Mouse (Mus musculus) ES-Bruce4 (cell line): ENCODE data around the gene Hopx. TPM values are rescaled to one million over a fixed set of nuclear protein-coding genes. Genes with fewer than 3 reads are reported as not detected.

Source experiments
- H3K27ac ChIP-seq: 2 replicates; pipeline ENCODE4 v1.5.1; 2012; ENCODE audit warnings: low read length, inconsistent platforms; ENCODE audit not compliant: insufficient read depth
- H3K27me3 ChIP-seq: 2 replicates; pipeline ENCODE4 v1.6.1; 2012; ENCODE audit warnings: mild to moderate bottlenecking, low read length, inconsistent platforms; ENCODE audit not compliant: control insufficient read depth, poor library complexity, insufficient read depth, severe bottlenecking
- H3K36me3 ChIP-seq: 2 replicates; pipeline ENCODE4 v1.6.1; 2012; ENCODE audit warnings: inconsistent platforms, mild to moderate bottlenecking, low read length, moderate library complexity; ENCODE audit not compliant: control insufficient read depth, poor library complexity, insufficient read depth, severe bottlenecking
- H3K4me1 ChIP-seq: one replicate; pipeline ENCODE4 v1.8.1; 2011; ENCODE audit warnings: low read length; ENCODE audit not compliant: control insufficient read depth, insufficient read depth
- H3K4me3 ChIP-seq: 2 replicates; pipeline ENCODE4 v1.5.1; 2011; ENCODE audit warnings: low read depth, mild to moderate bottlenecking, low read length
- H3K9ac ChIP-seq: 2 replicates; pipeline ENCODE4 v1.6.1; 2012; ENCODE audit warnings: low read depth, mild to moderate bottlenecking, inconsistent platforms; ENCODE audit not compliant: poor library complexity, severe bottlenecking
- H3K9me3 ChIP-seq: replicated peaks from 2 replicates; pipeline ENCODE4 v1.6.1; 2012; ENCODE audit warnings: mild to moderate bottlenecking, low read length, inconsistent platforms; ENCODE audit not compliant: control insufficient read depth, poor library complexity, insufficient read depth, severe bottlenecking
- CTCF ChIP-seq: IDR thresholded peaks from one replicate; pipeline ENCODE4 v1.8.1; 2011; ENCODE audit warnings: low read depth, low read length
- EP300 ChIP-seq: IDR thresholded peaks from 2 replicates; pipeline ENCODE4 v1.6.1; 2011; ENCODE audit warnings: low read depth, low read length; ENCODE audit not compliant: insufficient read depth
- POLR2A ChIP-seq: IDR thresholded peaks from one replicate; pipeline ENCODE4 v1.8.1; 2011; ENCODE audit warnings: low read length; ENCODE audit not compliant: insufficient read depth
- polyA plus RNA-seq: library from polyadenylated mRNA; stranded (reverse); fragments of >200 nt; gene quantifications from 2 replicates; pipeline ENCODE4 v1.2.4, GENCODE M21; 2011; ENCODE audit warnings: low read depth; ENCODE audit not compliant: missing spikeins, insufficient read depth, insufficient read length

The Hopx gene
- polyA plus RNA-seq, 1 experiment, result 8.9 TPM

- H3K27me3 ChIP-seq, result no peaks in the 10 kb centered on the region; the same call in 1 of the 2 replicates
- H3K36me3 ChIP-seq, result no peaks in the 10 kb centered on the region
- no peaks in the 10 kb centered on the region for H3K9me3 ChIP-seq
- no peaks in the 10 kb centered on the region for H3K4me1 ChIP-seq
- H3K9ac ChIP-seq, result no peak overlapping the region
- TF ChIP-seq POLR2A, result no peak
- TF ChIP-seq CTCF, result peak; percentile 82
- no peak overlapping the region for H3K27ac ChIP-seq
- H3K4me3 ChIP-seq, result no peak overlapping the region
Observed at GRCm38 (mm10) chr5:77061372-77062038, 53.4 kb downstream of the Hopx start.

- no peak overlapping the region for H3K4me3 ChIP-seq
- TF ChIP-seq CTCF (no peak), POLR2A (no peak), EP300 (no peak)
- H3K9me3 ChIP-seq, result no peaks in the 10 kb centered on the region
- H3K4me1 ChIP-seq, result no peaks in the 10 kb centered on the region
- no peak overlapping the region for H3K27ac ChIP-seq
- H3K36me3 ChIP-seq, result no peaks in the 10 kb centered on the region
- no peak overlapping the region for H3K9ac ChIP-seq
- H3K27me3 ChIP-seq, result no peaks in the 10 kb centered on the region; the same call in 1 of the 2 replicates
Observed at GRCm38 (mm10) chr5:77060363-77060762, 54.6 kb downstream of the Hopx start.

- H3K4me3 ChIP-seq, result no peak overlapping the region
- TF ChIP-seq CTCF (no peak), EP300 (no peak), POLR2A (no peak)
- no peak overlapping the region for H3K27ac ChIP-seq
- H3K9ac ChIP-seq, result no peak overlapping the region
- H3K27me3 ChIP-seq, result no peaks in the 10 kb centered on the region; the same call in 1 of the 2 replicates
- H3K36me3 ChIP-seq, result no peaks in the 10 kb centered on the region
- H3K4me1 ChIP-seq, result no peaks in the 10 kb centered on the region
- H3K9me3 ChIP-seq, result no peaks in the 10 kb centered on the region
Observed at GRCm38 (mm10) chr5:77056881-77057440, 58.0 kb downstream of the Hopx start.

- H3K9me3 ChIP-seq, result no peaks in the 10 kb centered on the region
- H3K4me3 ChIP-seq, result no peak overlapping the region
- no peaks in the 10 kb centered on the region for H3K4me1 ChIP-seq
- no peaks in the 10 kb centered on the region for H3K36me3 ChIP-seq
- no peaks in the 10 kb centered on the region; the same call in 1 of the 2 replicates for H3K27me3 ChIP-seq
- H3K9ac ChIP-seq, result no peak overlapping the region
- no peak overlapping the region for H3K27ac ChIP-seq
- no peak for TF ChIP-seq POLR2A
- TF ChIP-seq EP300, result no peak
- TF ChIP-seq CTCF, result no peak
Observed at GRCm38 (mm10) chr5:77052616-77053015, 62.3 kb downstream of the Hopx start.

- no peaks in the 10 kb centered on the region for H3K36me3 ChIP-seq
- H3K27ac ChIP-seq, result no peak overlapping the region
- no peaks in the 10 kb centered on the region for H3K9me3 ChIP-seq
Observed at GRCm38 (mm10) chr5:77044362-77044761, 70.6 kb downstream of the Hopx start.

GRCm38 (mm10) chr5:77039391-77039790 is 75.5 kb downstream of the Hopx start:
- Histone ChIP-seq H3K4me3 (no peak overlapping the region), H3K4me1 (no peaks in the 10 kb centered on the region), H3K36me3 (no peaks in the 10 kb centered on the region), H3K9me3 (no peaks in the 10 kb centered on the region), H3K27me3 (no peaks in the 10 kb centered on the region), H3K27ac (no peak overlapping the region), H3K9ac (no peak overlapping the region)
- TF ChIP-seq POLR2A, result no peak
- TF ChIP-seq CTCF, result no peak
- no peak for TF ChIP-seq EP300

More at GRCm38 (mm10) chr5:77044362-77044761, 70.6 kb downstream of the Hopx start:
- TF ChIP-seq EP300 (no peak), POLR2A (no peak), CTCF (no peak)
- Histone ChIP-seq H3K9ac (no peak overlapping the region), H3K4me1 (no peaks in the 10 kb centered on the region), H3K4me3 (no peak overlapping the region), H3K27me3 (no peaks in the 10 kb centered on the region)
